Mouse (Mus musculus): ENCODE measurements around the gene Anln.

Anln gene

GRCm38 (mm10) chr9:22402001-22402400 is 13.0 kb upstream of the Anln start:
- DNase-seq (ENCODE audit: low spot score in 2 of 2): no peak

GRCm38 (mm10) chr9:22399021-22399420 is 10.0 kb upstream of the Anln start:
- no peak for DNase-seq (ENCODE audit: low spot score in 2 of 2)

GRCm38 (mm10) chr9:22394725-22395124 is 5.7 kb upstream of the Anln start:
- no peak for DNase-seq (ENCODE audit: low spot score in 2 of 2)

GRCm38 (mm10) chr9:22390390-22390789 is 1.4 kb upstream of the Anln start:
- no peak for DNase-seq (ENCODE audit: low spot score in 2 of 2)

- DNase-seq (ENCODE audit: low spot score in 2 of 2): no peak
Observed at GRCm38 (mm10) chr9:22389736-22390245, 803 bp upstream of the Anln start.

- DNase-seq (ENCODE audit: low spot score in 2 of 2): peak; percentile 34 to 60
Observed at GRCm38 (mm10) chr9:22388401-22388980, 497 bp downstream of the Anln start.

GRCm38 (mm10) chr9:22387901-22388300 is 1.1 kb downstream of the Anln start:
- no peak for DNase-seq (ENCODE audit: low spot score in 2 of 2)

GRCm38 (mm10) chr9:22385890-22386289 is 3.1 kb downstream of the Anln start:
- DNase-seq (ENCODE audit: low spot score in 2 of 2): no peak

- no peak for DNase-seq (ENCODE audit: low spot score in 2 of 2)
Observed at GRCm38 (mm10) chr9:22376086-22376485, 12.9 kb downstream of the Anln start.

GRCm38 (mm10) chr9:22372760-22373159 is 16.2 kb downstream of the Anln start:
- DNase-seq (ENCODE audit: low spot score in 2 of 2): no peak

GRCm38 (mm10) chr9:22368030-22368429 is 21.0 kb downstream of the Anln start:
- no peak for DNase-seq (ENCODE audit: low spot score in 2 of 2)

- no peak for DNase-seq (ENCODE audit: low spot score in 2 of 2)
Observed at GRCm38 (mm10) chr9:22366621-22367020, 22.4 kb downstream of the Anln start.

- no peak for DNase-seq (ENCODE audit: low spot score in 2 of 2)
Observed at GRCm38 (mm10) chr9:22366221-22366620, 22.8 kb downstream of the Anln start.

- DNase-seq (ENCODE audit: low spot score in 2 of 2): no peak
Observed at GRCm38 (mm10) chr9:22360916-22361315, 28.1 kb downstream of the Anln start.

- no peak for DNase-seq (ENCODE audit: low spot score in 2 of 2)
Observed at GRCm38 (mm10) chr9:22355919-22356318, 33.1 kb downstream of the Anln start.

- DNase-seq (ENCODE audit: low spot score in 2 of 2): no peak
Observed at GRCm38 (mm10) chr9:22353901-22354300, 35.1 kb downstream of the Anln start.

- no peak for DNase-seq (ENCODE audit: low spot score in 2 of 2)
Observed at GRCm38 (mm10) chr9:22353465-22353864, 35.5 kb downstream of the Anln start.

- no peak for DNase-seq (ENCODE audit: low spot score in 2 of 2)
Observed at GRCm38 (mm10) chr9:22340331-22340730, 48.7 kb downstream of the Anln start.

- DNase-seq (ENCODE audit: low spot score in 2 of 2): no peak
Observed at GRCm38 (mm10) chr9:22337217-22337616, 51.8 kb downstream of the Anln start.

GRCm38 (mm10) chr9:22327475-22328387 is 61.3 kb downstream of the Anln start:
- DNase-seq (ENCODE audit: low spot score in 2 of 2): peak; percentile 78 to 85

- DNase-seq (ENCODE audit: low spot score in 2 of 2): no peak
Observed at GRCm38 (mm10) chr9:22327099-22327474, 61.9 kb downstream of the Anln start.

GRCm38 (mm10) chr9:22324579-22324978 is 64.4 kb downstream of the Anln start:
- no peak for DNase-seq (ENCODE audit: low spot score in 2 of 2)

Data from urinary bladder, postnatal 4 days (tissue).